Mouse (Mus musculus): ENCODE measurements around the gene Gm14391. TPM values are rescaled to one million over a fixed set of nuclear protein-coding genes. Genes with fewer than 3 reads are reported as not detected.

Gm14391 gene
- polyA plus RNA-seq (2017; shearing (Covaris generic)): 0.96 TPM

GRCm38 (mm10) chr2:175206732-175207131 is at the start of gene Gm14391:
TSS of gene Gm14391 (minus strand) at chr2:175206917.

GRCm38 (mm10) chr2:175175401-175176180 is 31.1 kb downstream of the Gm14391 start, which contains the start of gene Gm14443:
TSS of gene Gm14443 (minus strand) at chr2:175175871.

GRCm38 (mm10) chr2:175141993-175142295 is 64.8 kb downstream of the Gm14391 start, which contains the start of gene Gm14399:
TSS of gene Gm14399 (minus strand) at chr2:175142012.

Other genes starting within 250 kb of the Gm14391 start
- not detected for gene Gm14444, start 196.7 kb downstream of the Gm14391 start, polyA plus RNA-seq (2017; shearing (Covaris generic))
- not detected for gene Gm14393, start 139.1 kb downstream of the Gm14391 start, polyA plus RNA-seq (2017; shearing (Covaris generic))
- 2.5 TPM for gene Gm14399, start 64.9 kb downstream of the Gm14391 start, polyA plus RNA-seq (2017; shearing (Covaris generic))
- not detected for gene Gm14443, start 31.0 kb downstream of the Gm14391 start, polyA plus RNA-seq (2017; shearing (Covaris generic))
- 3.5 TPM for gene Gm14440, start 68.2 kb upstream of the Gm14391 start, polyA plus RNA-seq (2017; shearing (Covaris generic))
- 6.9 TPM for gene Gm4631, start 131.3 kb upstream of the Gm14391 start, polyA plus RNA-seq (2017; shearing (Covaris generic))
- gene Zfp968, start 165.5 kb upstream of the Gm14391 start, polyA plus RNA-seq (2017; shearing (Covaris generic)): 1.6 TPM
- gene Gm4724, start 228.9 kb upstream of the Gm14391 start, polyA plus RNA-seq (2017; shearing (Covaris generic)): 1.0 TPM